Mouse (Mus musculus) layer of hippocampus, postnatal 10 days (tissue): Measurements from ENCODE around the gene Lonp2. TPM values are rescaled to one million over a fixed set of nuclear protein-coding genes. Genes with fewer than 3 reads are reported as not detected.
A peak's percentile ranks its signal among the peaks of the same experiment; 100 is the strongest.

Source experiments
- DNase-seq, 2 experiments: peaks; one replicate each; pipeline ENCODE4 v3.0.0; 2021; ENCODE audit warnings: low spot score in 2 of 2
- microRNA-seq, 2 experiments: library from miRNA; unstranded; fragments of <30 nt; microRNA quantifications; one replicate each; pipeline ENCODE4 v1.2.0; 2021
- total RNA-seq, 2 experiments: library from RNA; stranded (reverse); gene quantifications; 2 replicates each; pipeline ENCODE4 v1.2.3; 2021

Lonp2 gene
- total RNA-seq, 2 experiments from 2014 or later: 61.6 to 61.8 TPM

- DNase-seq: peak; percentile 56 to 70
Measured at GRCm38 (mm10) chr8:86745221-86745934, 121.5 kb downstream of the Lonp2 start, which contains the start of the genes Gm10638 and Siah1a. Gene Gm10638, plus strand, starts transcription at chr8:86745699. Gene Siah1a, minus strand, starts transcription at chr8:86745934.

DNA sequence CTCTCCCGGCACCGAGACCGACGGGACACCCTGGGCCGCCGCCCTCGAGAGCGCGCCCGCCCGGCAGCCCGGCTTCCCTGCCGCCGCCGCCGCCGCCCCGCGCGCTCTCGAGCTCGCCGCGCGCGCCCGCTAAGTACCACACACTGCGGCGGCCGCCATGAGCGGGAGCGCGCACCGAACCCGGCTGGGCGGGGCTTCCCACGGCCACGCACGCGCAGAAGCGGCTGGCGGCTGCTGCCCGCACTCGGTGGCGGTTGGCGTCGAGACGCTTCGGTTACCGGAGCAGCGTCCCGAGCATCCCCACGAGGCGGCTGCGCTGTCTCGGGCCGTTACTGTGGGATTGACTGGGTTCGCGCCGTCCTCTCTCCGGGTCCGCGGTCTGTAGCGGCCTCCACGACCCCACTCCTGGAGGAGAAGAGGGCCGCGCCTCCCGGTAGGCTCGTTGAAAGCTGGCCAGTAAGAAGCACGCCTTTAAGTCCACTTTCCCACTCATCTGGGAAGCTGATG is 122.1 kb downstream of the Lonp2 start:
- peak; percentile 96 to 97 for DNase-seq

GRCm38 (mm10) chr8:86746511-86746910 is 122.7 kb downstream of the Lonp2 start:
- peak in 1 of 2 experiments; percentile 33 for DNase-seq

GRCm38 (mm10) chr8:86749842-86750241 is 126.0 kb downstream of the Lonp2 start:
- DNase-seq: no peak

GRCm38 (mm10) chr8:86756948-86757733 is 133.3 kb downstream of the Lonp2 start:
- peak; percentile 34 to 43 for DNase-seq

DNA sequence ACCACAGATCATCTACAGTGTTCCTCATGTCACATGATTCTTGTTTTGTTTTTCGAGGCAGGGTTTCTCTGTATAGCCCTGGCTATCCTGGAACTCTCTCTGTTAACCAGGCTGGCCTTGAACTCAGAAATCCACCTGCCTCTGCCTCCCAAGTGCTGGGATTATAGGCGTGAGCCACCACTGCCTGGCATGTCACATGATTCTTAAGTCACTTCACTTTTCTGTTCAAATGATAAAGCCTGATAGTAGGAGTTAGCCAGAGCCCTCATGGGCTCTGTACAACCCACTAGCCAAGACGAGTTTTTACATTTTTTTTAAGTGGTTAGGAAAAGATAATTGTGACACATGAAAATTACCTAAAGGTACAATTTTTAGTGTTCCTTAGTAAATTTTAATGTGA is 134.8 kb downstream of the Lonp2 start:
- DNase-seq: no peak

DNA sequence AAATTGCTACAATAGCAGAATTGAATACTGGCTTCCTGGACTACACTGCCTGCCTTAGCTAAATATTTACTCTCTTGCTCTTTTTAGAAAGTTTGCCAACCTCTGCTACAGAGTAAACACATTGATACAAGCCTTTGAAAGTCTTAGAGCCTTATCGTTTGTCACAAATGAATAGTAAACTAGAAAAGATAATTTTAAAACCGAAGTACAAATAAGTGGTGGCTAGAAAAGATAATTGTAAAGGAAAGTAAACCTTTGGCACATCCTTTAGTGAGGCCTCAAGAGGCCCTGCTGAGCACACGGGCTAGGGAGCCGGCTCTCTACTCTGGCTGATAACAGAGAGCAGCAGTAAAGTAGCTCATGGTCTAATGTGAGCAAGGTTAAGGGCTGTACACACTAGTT is 135.2 kb downstream of the Lonp2 start:
- no peak for DNase-seq

DNA sequence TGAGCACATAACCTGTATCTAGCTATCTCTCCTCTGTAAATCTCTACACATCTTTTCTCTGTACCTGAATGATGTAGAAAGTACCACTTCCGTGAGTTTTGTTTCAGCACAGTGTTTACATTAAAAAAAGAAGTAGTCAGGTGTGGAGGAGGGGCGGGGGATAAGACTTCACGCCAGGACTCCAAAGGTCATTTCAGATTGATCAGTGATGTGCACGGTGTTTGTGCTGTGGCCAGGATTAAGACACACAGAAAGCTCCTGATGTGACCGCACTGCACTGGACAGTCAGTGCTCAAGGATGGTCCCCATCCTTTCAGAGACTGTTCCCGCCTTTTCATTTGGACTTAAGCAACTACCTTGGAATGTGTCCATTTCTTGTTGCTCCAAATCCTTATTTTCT is 136.9 kb downstream of the Lonp2 start:
- no peak for DNase-seq

GRCm38 (mm10) chr8:86762806-86763205 is 139.0 kb downstream of the Lonp2 start:
- DNase-seq: no peak

GRCm38 (mm10) chr8:86765155-86765554 is 141.3 kb downstream of the Lonp2 start:
- DNase-seq: no peak

DNA sequence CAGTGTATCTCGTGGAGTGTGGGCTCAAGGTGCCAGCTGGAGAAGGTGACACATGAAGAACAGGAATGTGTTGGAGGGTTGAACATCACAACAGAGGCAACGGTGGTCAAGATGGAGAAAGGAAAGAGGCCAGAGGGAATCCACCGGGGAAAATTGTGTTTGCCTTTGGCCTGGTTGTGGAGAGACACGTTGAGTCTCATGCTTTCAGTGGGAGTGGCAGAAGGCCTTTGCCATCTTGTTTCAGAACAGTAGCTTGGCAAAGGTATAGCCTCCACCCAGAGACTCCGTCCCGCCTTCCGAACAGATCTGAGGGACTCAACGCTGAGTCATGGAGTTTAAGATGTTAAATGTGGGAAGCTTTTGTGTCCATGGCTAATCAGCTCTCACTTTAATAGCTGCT is 141.8 kb downstream of the Lonp2 start:
- DNase-seq: no peak

DNA sequence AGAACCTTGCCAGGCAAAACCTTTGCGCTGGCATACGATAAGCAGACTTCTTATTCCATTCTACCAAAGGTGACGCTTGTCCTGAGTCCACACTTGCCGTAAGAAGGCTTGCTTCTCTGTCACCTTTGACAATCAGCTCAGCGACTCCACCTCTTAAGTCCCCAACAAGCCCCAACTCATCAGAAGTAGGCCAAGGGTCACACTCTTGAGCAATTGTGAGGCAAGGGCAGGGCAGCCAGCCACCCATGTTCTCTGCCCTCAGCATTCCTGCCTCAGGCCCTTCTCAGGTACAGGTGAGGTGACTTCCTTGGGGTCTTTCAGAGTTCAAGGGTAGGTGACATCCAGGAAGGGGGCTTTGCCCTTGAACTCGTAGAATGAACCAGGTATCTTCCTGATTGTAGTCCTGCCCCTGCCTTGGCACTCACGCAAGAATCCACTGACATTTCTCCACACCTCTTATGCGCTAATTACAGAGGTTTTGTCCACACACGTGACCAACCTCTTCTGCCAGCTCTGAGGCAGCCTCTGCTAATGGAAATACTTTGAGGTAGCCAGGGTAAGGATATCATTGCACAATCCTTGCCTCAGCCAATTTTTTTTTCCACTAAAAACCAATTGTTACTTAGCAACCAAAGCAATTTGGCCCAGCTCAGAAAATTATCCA is 142.8 kb downstream of the Lonp2 start:
- no peak for DNase-seq

GRCm38 (mm10) chr8:86768499-86768898 is 144.7 kb downstream of the Lonp2 start:
- no peak for DNase-seq

DNA sequence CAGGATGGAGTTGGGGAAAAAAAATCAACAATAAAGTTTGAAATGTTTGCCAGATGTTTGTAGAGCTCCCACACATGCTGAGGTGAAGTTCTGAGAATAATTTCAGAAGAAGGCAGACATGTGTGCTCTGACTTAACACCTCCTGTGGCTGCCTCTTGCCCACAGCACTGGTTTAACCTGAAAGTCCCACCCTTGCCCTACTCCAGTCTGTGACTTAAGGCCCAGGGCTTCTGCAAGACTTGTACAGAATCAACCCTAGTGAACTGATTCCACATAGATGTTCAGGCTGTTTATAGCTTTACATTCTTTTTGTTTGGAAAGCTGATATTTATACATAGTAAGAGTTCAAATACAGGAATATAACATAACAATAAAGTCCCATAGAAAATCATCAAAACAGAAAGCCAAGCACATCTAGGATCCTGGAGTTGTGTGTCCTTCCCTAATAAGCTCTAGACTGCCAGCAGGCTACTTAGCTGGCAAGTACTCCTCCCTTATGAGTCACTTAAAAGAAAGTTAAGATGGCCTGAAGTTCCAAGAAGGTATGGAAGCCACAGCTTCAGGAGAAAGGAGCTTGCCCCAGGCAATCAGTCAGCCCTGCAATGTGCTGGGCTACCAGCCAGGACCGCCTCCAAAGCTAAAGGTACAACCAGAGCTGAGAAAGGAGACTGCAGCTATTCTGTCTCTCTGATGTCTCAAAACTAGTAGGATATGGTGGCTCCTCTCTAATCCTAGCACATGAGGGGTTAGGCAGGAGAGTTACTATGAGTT is 146.3 kb downstream of the Lonp2 start:
- DNase-seq: no peak

Small RNA genes within 50 kb of the gene (microRNA-seq; reads per million reads assigned to microRNA genes)
- gene Gm44348: 0 reads per million in 2 experiments

Other genes with a start within 250 kb of the Lonp2 start
- gene Abcc12, start 43.4 kb upstream of the Lonp2 start, total RNA-seq: under 1 TPM; 0.67 to 0.80 TPM
- gene Gm10638, start 121.7 kb downstream of the Lonp2 start, total RNA-seq: 1 to 10 TPM; 3.2 to 4.5 TPM
- 10 to 100 TPM; 36.2 to 37.7 TPM for gene Siah1a, start 121.9 kb downstream of the Lonp2 start, total RNA-seq